Mouse (Mus musculus) hindbrain, embryonic 11.5 days (tissue): ENCODE data around the gene Gm43302. TPM values are rescaled to one million over a fixed set of nuclear protein-coding genes. Genes with fewer than 3 reads are reported as not detected.
A peak's percentile ranks its signal among the peaks of the same experiment; 100 is the strongest.
"Not testable (repeated sequence)": the region's sequence is repeated elsewhere in the genome, so short reads cannot be mapped to it uniquely, and the experiment has no call there.

Experiments used
- ATAC-seq: fragments of 200-750 bp; cut with Nextera tagmentation; 2 replicates; pipeline ENCODE4 v1.8.0; 2017; ENCODE audit warnings: mild to moderate bottlenecking, moderate TSS enrichment, moderate library complexity; ENCODE audit not compliant: low FRiP score
- DNase-seq: peaks from one replicate; pipeline ENCODE4 v3.0.0-alpha.2; 2015; ENCODE audit warnings: low spot score
- H3K27ac ChIP-seq: fragments of 300-500 bp; sonication (generic); 2 replicates; pipeline ENCODE4 v1.5.1; 2014; ENCODE audit warnings: mild to moderate bottlenecking, low read depth, low read length
- H3K27me3 ChIP-seq: fragments of 300-500 bp; sonication (generic); 2 replicates; pipeline ENCODE4 v1.6.1; 2014; ENCODE audit warnings: mild to moderate bottlenecking, low read length, moderate library complexity, mixed read lengths; ENCODE audit not compliant: control insufficient read depth, insufficient read depth
- H3K36me3 ChIP-seq: fragments of 300-500 bp; sonication (generic); 2 replicates; pipeline ENCODE4 v1.6.1; 2014; ENCODE audit warnings: mild to moderate bottlenecking, low read length, moderate library complexity, mixed read lengths; ENCODE audit not compliant: control insufficient read depth, insufficient read depth
- H3K4me1 ChIP-seq: fragments of 300-500 bp; sonication (generic); replicated peaks from 2 replicates; pipeline ENCODE4 v1.6.1; 2014; ENCODE audit warnings: low read length, mixed read lengths; ENCODE audit not compliant: control insufficient read depth, insufficient read depth
- H3K4me2 ChIP-seq: fragments of 300-500 bp; sonication (generic); replicated peaks from 2 replicates; pipeline ENCODE4 v1.6.1; 2014; ENCODE audit warnings: mild to moderate bottlenecking, low read depth, low read length
- H3K4me3 ChIP-seq: fragments of 300-500 bp; sonication (generic); 2 replicates; pipeline ENCODE4 v1.5.1; 2014; ENCODE audit warnings: low read depth, low read length
- H3K9ac ChIP-seq: fragments of 300-500 bp; sonication (generic); 2 replicates; pipeline ENCODE4 v1.6.1; 2014; ENCODE audit warnings: low read depth, low read length
- H3K9me3 ChIP-seq: fragments of 300-500 bp; sonication (generic); 2 replicates; pipeline ENCODE4 v1.6.1; 2016; ENCODE audit warnings: low read length; ENCODE audit not compliant: control insufficient read depth
- WGBS: fragments of 180-500 bp; shearing (Covaris S2); extraction: QIAGEN DNeasy Blood & Tissue Kit; methylation state at CpG from one replicate; pipeline ENCODE4 v1.1.7; 2014; 5-methylcytosine and 5-hydroxymethylcytosine counted together
- polyA plus RNA-seq: library from polyadenylated mRNA; unstranded; fragments of >200 nt; fragmentation: Nextera tagmentation; extraction: Ambion mirVana; gene quantifications from 2 replicates; pipeline ENCODE4 v1.2.1, GENCODE M21; 2014

The Gm43302 gene
- polyA plus RNA-seq, 1 experiment from 2014 or later = 0.06 TPM

DNA sequence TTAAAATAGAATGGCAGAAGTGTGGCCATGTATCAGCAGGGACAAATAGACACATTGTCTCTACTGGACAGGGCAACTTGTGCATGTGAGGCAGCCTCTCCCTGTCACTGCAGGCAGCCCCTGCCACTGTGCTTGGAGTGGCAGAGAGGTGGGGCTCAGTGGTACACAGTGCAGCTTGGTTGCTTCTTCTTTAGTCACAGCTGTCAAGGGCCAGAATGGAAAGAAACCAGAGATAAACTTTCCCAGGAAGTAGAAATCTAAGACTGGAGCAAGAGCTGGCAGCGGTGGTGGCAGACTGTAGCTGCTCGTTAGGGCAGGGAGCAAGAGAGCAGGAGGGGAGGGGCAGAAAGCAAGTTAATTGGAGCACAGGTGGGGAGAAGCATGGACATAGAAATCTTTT lies 8.0 kb upstream of the Gm43302 start:
- WGBS = 44% methylated on average over 2 of the region's 2 CpGs
- H3K4me1 ChIP-seq = no peaks in the 10 kb centered on the region
- H3K27ac ChIP-seq = no peak overlapping the region
- no peaks in the 10 kb centered on the region for H3K27me3 ChIP-seq
- H3K9ac ChIP-seq = no peak overlapping the region
- H3K36me3 ChIP-seq = no peaks in the 10 kb centered on the region
- no peak overlapping the region for H3K4me3 ChIP-seq
- no peak overlapping the region for H3K4me2 ChIP-seq
- H3K9me3 ChIP-seq = no peaks in the 10 kb centered on the region
- DNase-seq (no peak), ATAC-seq (no peak)

DNA sequence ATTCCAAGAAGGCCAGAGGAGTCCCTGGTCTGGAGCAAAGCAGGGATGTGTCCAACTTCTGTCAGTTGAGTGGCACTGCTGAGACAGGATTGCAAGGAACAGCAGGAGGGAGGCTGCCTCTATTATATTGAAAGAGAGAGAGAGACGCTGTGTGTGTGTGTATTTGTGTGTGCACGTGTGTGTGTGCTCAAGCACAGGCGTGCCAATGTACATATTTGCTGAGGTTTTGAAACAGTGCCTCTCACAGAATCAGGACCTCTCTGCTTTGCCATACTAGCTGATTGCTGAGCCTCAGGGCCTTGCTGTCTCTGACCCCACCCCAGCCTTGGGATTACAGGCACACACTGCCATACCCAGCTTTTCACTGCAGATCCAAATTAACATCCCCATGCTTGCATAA lies 2.3 kb upstream of the Gm43302 start:
- no peaks in the 10 kb centered on the region for H3K4me1 ChIP-seq
- no peak overlapping the region for H3K27ac ChIP-seq
- H3K9me3 ChIP-seq = no peaks in the 10 kb centered on the region
- H3K36me3 ChIP-seq = no peaks in the 10 kb centered on the region
- no peak for DNase-seq
- no peak overlapping the region for H3K4me3 ChIP-seq
- H3K9ac ChIP-seq = no peak overlapping the region
- ATAC-seq = no peak
- WGBS = 77% methylated on average over 3 of the region's 3 CpGs
- H3K4me2 ChIP-seq = no peak overlapping the region
- H3K27me3 ChIP-seq = no peaks in the 10 kb centered on the region

DNA sequence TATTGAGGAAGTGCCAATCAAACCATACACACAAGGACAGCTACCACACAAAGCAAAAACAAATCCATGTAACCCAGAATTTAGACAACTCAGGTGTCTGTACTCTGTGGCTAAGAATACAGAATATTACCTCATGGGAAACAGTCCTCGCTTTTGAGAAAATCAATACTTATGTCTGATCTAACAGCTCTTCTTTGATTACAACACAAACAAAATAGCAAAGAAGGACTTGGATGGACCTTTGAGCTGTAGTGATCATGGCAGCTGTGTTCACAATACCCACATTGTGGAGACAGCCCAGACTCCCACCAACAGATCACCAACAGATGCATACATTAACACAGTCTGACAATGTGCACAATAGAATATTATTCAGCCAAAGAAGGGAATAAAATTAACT lies 1.0 kb downstream of the Gm43302 start:
- no peak overlapping the region for H3K27ac ChIP-seq
- no peaks in the 10 kb centered on the region for H3K36me3 ChIP-seq
- WGBS = 87% methylated on average over 1 of the region's 1 CpGs
- no peak overlapping the region for H3K4me2 ChIP-seq
- no peaks in the 10 kb centered on the region for H3K27me3 ChIP-seq
- no peaks in the 10 kb centered on the region for H3K9me3 ChIP-seq
- no peak overlapping the region for H3K9ac ChIP-seq
- H3K4me3 ChIP-seq = no peak overlapping the region
- no peak for DNase-seq
- no peaks in the 10 kb centered on the region for H3K4me1 ChIP-seq
- ATAC-seq = peak; percentile 49; the same call in 1 of the 2 replicates

DNA sequence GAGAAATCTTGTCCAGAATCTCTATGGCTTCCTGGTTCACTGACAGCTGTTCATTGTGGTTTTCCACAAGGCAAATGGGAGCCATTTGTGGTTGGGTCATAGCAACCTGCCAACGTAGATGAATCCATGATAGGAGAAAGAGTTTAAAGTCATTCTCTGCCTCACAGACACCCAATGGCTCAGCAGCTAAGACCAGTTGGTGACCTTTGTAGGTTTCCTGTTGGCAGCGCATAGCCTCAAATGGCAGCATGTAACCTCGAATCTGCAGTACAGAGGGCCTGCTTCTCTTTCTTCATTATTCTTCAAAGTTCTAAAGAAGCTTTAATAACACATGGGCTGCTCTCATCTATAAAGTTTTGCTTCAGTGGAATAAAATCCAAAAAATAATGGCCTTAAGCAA lies 2.6 kb downstream of the Gm43302 start:
- H3K4me1 ChIP-seq, H3K9me3 ChIP-seq, DNase-seq, H3K27ac ChIP-seq, H3K27me3 ChIP-seq, H3K4me3 ChIP-seq, H3K9ac ChIP-seq, H3K4me2 ChIP-seq, ATAC-seq, H3K36me3 ChIP-seq: not testable (repeated sequence)
- WGBS = 84% methylated on average over 3 of the region's 3 CpGs

DNA sequence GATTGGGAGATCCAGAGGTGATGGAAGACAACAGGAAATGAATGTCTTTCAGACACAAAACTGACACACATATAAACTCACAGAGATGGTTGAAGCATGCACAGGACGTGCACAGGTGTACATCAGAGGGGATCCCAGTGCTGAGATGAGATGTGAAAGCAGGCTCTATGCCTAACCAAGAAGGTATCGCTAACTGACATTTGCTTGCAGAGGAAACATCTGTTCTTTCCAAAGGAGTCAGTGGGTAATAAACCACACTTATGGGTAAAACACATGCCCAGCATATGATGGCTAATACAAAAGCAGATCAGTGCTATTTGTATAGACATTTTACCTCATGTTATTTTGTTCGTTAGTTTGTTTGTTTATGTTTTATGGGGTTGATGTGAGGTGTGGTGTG lies 32.8 kb downstream of the Gm43302 start:
- not testable (repeated sequence) for H3K27ac ChIP-seq, H3K4me3 ChIP-seq, H3K36me3 ChIP-seq, H3K9ac ChIP-seq, ATAC-seq, H3K9me3 ChIP-seq, DNase-seq, H3K4me1 ChIP-seq, H3K27me3 ChIP-seq, H3K4me2 ChIP-seq
- no CpG with 5 or more reads among the region's 3 CpGs for WGBS

DNA sequence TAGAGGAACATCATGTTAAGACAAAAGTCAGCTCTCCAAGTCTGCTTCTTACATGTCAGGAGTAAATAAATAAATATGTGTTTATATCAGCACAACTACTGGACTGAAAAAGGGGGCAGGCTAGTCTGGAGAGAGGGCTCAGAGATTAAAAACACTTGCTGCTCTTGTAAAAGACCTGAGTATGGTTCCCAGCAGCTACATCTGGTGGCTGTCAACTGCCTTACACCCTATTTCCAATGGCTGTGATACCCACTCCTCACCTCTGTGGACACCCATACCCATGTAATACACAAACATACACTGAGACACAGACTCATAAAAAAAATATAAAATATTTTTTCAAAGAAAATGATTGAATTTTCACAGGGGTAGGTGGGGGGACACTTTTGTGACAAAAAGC lies 41.0 kb downstream of the Gm43302 start:
- no peak for ATAC-seq
- no peak overlapping the region for H3K9ac ChIP-seq
- no peak overlapping the region for H3K27ac ChIP-seq
- H3K9me3 ChIP-seq = no peaks in the 10 kb centered on the region
- H3K4me3 ChIP-seq = no peak overlapping the region
- H3K36me3 ChIP-seq = no peaks in the 10 kb centered on the region
- no peak for DNase-seq
- H3K4me1 ChIP-seq = no peaks in the 10 kb centered on the region
- no peaks in the 10 kb centered on the region for H3K27me3 ChIP-seq
- no peak overlapping the region for H3K4me2 ChIP-seq

DNA sequence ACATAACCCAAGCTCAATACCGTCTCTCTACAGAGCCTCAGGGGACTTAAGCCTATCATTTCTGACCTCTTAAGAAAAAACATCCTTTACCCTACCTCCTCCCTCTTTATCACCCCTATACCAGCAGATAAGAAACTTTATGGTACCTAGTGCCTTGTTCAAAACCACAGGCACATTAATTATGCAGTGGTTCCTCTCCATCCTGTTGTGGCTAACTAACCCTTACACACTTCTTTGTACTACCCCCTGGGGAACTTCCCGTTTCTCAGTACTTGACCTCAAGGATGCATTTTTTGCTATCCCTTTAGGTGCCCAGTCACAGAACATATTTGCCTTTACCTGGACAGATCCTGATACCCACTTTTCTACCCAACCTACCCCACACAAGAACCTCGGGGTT lies 48.8 kb downstream of the Gm43302 start:
- ATAC-seq, H3K9me3 ChIP-seq, DNase-seq, H3K9ac ChIP-seq, H3K27me3 ChIP-seq, H3K27ac ChIP-seq, H3K4me1 ChIP-seq, H3K4me3 ChIP-seq, H3K4me2 ChIP-seq, H3K36me3 ChIP-seq: not testable (repeated sequence)
- 79% methylated on average over 3 of the region's 3 CpGs for WGBS

DNA sequence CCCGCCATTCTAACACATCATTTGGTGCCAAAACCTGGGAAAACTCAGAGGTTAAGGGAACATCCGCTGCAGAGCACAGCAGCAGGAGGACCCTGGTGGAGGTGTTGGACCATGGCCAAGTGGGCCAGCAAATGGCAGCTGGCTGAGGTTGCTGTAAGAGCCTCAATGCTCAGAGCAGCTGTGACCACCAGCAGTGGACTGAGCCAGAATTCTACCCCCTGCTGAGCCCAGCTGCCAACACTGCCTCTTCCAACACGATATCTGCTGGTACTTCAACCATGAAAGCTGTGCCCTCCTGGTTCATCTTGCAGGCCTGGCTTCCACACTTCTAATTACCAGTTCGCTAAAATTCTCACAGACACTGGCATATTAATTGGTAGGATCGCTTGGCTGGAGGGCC lies 52.5 kb downstream of the Gm43302 start:
- not testable (repeated sequence) for H3K9me3 ChIP-seq, H3K9ac ChIP-seq, H3K4me2 ChIP-seq, H3K27me3 ChIP-seq, H3K4me3 ChIP-seq, DNase-seq, ATAC-seq, H3K27ac ChIP-seq, H3K36me3 ChIP-seq, H3K4me1 ChIP-seq
- WGBS = 82% methylated on average over 5 of the region's 5 CpGs

DNA sequence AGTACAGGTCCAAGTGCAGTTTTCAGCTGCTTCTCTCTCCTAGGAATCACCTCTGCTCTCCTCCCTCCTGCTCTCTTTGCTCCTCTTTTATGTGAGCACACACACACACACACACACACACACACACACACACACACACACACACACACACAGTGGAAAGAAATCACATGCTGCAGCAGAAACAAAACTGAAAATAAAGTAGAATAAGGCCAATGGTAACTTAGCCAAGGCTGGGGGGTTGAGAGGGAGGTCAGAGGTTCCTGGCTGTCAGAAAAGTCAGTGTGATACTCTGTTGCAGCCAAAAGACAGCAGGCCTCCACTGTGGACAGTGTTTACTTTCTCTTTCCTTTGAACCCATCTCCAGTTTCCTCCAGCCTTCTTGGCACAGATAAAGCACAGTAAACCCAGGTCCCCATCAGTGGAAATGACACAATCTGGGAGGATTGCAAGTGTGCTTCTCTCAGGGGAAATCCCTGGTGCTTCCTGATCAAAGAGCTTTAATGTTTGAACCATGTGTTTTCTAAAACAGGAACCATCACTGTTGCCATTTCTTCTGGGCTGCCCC lies 53.9 kb downstream of the Gm43302 start, which contains the start of gene Gbp10:
Gbp10 (minus strand) TSS at position 51 of the 565 bp plus-strand sequence.
- ATAC-seq, DNase-seq, H3K9me3 ChIP-seq, H3K27me3 ChIP-seq, H3K27ac ChIP-seq, H3K9ac ChIP-seq, H3K4me3 ChIP-seq, H3K4me1 ChIP-seq, H3K36me3 ChIP-seq, H3K4me2 ChIP-seq: not testable (repeated sequence)
